Mouse (Mus musculus) heart, adult 2 months (tissue): Measurements from ENCODE around the gene Tgfbr3. TPM values are rescaled to one million over a fixed set of nuclear protein-coding genes. Genes with fewer than 3 reads are reported as not detected.

Experiments
- DNase-seq, 2 experiments: peaks; one replicate each; pipeline ENCODE4 v3.0.0; 2021
- H3K27ac ChIP-seq: fragments of 200-600 bp; 2 replicates; pipeline ENCODE4 v1.8.1; 2022
- H3K27me3 ChIP-seq: fragments of 200-500 bp; 2 replicates; pipeline ENCODE4 v1.6.1; 2012; ENCODE audit warnings: mild to moderate bottlenecking, low read length, inconsistent platforms, mixed read lengths; ENCODE audit not compliant: control insufficient read depth, insufficient read depth
- H3K36me3 ChIP-seq: fragments of 200-500 bp; 2 replicates; pipeline ENCODE4 v1.6.1; 2012; ENCODE audit warnings: low read length, inconsistent platforms; ENCODE audit not compliant: control insufficient read depth, insufficient read depth
- H3K4me1 ChIP-seq: fragments of 200-500 bp; 2 replicates; pipeline ENCODE4 v1.6.1; 2011; ENCODE audit warnings: low read length; ENCODE audit not compliant: control insufficient read depth, insufficient read depth
- H3K4me3 ChIP-seq: fragments of 200-600 bp; 2 replicates; pipeline ENCODE4 v1.8.1; 2022
- H3K79me2 ChIP-seq: fragments of 200-500 bp; replicated peaks from 2 replicates; pipeline ENCODE4 v1.6.1; 2012; ENCODE audit warnings: mild to moderate bottlenecking, inconsistent platforms, low read length, moderate library complexity, mixed read lengths; ENCODE audit not compliant: control insufficient read depth, insufficient read depth
- H3K9ac ChIP-seq: fragments of 200-500 bp; 2 replicates; pipeline ENCODE4 v1.6.1; 2012; ENCODE audit warnings: low read depth, mild to moderate bottlenecking, control low read depth, inconsistent platforms, low read length, mixed read lengths
- CTCF ChIP-seq: fragments of 200-600 bp; IDR thresholded peaks from 2 replicates; pipeline ENCODE4 v1.8.1; 2022; ENCODE audit warnings: antibody characterized with exemption, mild to moderate bottlenecking, moderate library complexity
- EP300 ChIP-seq: fragments of 200-500 bp; IDR thresholded peaks from 2 replicates; pipeline ENCODE4 v1.6.1; 2011; ENCODE audit warnings: low read depth, low read length, control low read depth; ENCODE audit not compliant: insufficient read depth
- POLR2A ChIP-seq: fragments of 200-500 bp; IDR thresholded peaks from 2 replicates; pipeline ENCODE4 v1.6.1; 2011; ENCODE audit warnings: mild to moderate bottlenecking, low read depth, low read length, control low read depth; ENCODE audit not compliant: insufficient read depth
- WGBS: fragments of 180-500 bp; shearing (Covaris S2); methylation state at CpG from one replicate; pipeline ENCODE4 v1.1.7; 2018; 5-methylcytosine and 5-hydroxymethylcytosine counted together
- intact Hi-C: fragments of 180-260 bp; cut with DNase I; formaldehyde crosslinking; loops from one replicate; pipeline ENCODE4 v1.15.1; 2025
- polyA plus RNA-seq: library from polyadenylated mRNA; depleted of rRNA; stranded (reverse); fragments of >200 nt; gene quantifications from 2 replicates; pipeline ENCODE4 v1.2.3, GENCODE M21; 2012
- total RNA-seq, 2 experiments: library from RNA; stranded (reverse); gene quantifications; 2 replicates each; pipeline ENCODE4 v1.2.3; 2021

The Tgfbr3 gene
- total and polyA plus RNA-seq, 3 experiments = 27.2 to 47.6 (median 41.2) TPM

DNA sequence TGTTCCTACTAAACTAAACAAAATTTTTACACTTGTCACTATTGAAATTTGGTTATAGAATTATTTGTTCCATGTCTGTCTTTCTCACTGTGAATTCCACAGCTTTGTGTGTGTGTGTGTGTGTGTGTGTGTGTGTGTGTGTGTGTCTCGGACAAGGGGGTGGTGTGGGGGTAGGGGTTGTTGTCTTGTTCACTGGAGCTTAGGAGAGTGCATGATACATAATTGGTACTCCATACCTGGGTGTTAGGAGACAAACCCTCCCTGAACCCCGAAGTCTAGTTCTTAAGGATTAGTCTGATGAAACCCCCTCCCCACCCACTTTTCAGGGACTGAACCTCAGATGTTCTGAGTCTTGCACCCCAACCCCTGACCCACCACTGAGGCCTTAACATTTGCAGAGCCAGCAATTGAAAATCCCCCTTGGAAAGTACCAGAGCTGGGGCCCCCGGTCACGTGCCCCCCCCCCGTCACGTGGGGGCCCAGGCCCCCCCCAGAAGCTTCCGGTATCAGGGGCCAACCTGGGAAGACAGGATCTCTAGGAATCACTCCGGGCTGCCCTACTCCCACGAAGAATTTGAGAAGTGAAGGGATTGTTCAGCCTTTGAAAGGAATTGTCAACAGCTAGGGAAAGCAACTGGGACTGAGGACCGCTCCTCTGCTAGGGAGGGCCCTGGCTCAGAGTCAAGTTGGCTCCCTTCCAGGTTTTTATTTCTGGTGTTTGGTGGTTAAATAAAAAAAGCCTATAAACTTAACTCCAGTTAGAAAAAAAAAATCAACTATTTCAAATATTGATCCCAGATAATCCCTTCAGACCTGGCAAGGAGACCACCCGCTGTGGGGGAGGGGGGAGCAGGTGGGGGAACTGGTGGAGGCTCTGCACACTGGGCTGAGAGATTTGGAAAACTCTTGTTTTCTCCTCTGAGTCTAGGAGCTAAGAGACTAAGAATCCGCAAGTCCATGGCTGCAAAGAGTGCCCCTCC, 201.3 kb downstream of the Tgfbr3 start:
- TF ChIP-seq CTCF (no peak), EP300 (0 out of 2 replicates have a peak, but pooled peaks have one; percentile 20), POLR2A (0 out of 2 replicates have a peak, but pooled peaks have one; percentile 23)
- H3K9ac ChIP-seq = peak overlapping the region; percentile 41; the same call in 1 of the 2 replicates
- no peaks in the 10 kb centered on the region for H3K79me2 ChIP-seq
- H3K4me3 ChIP-seq = no peak overlapping the region
- DNase-seq = peak; percentile 78 to 83
- intact Hi-C loops = loop anchor here (1.0 to 10.0 kb wide), 3 partner anchors 64 to 201 kb away; partner anchors contain the start of gene Tgfbr3
- H3K27ac ChIP-seq = peak overlapping the region; percentile 55
- H3K4me1 ChIP-seq = peaks cover 11% of the 10 kb centered on the region
- 16% methylated on average over 12 of the region's 12 CpGs for WGBS
- H3K36me3 ChIP-seq = peaks cover 5% of the 10 kb centered on the region; the same call in 1 of the 2 replicates
- no peaks in the 10 kb centered on the region for H3K27me3 ChIP-seq

DNA sequence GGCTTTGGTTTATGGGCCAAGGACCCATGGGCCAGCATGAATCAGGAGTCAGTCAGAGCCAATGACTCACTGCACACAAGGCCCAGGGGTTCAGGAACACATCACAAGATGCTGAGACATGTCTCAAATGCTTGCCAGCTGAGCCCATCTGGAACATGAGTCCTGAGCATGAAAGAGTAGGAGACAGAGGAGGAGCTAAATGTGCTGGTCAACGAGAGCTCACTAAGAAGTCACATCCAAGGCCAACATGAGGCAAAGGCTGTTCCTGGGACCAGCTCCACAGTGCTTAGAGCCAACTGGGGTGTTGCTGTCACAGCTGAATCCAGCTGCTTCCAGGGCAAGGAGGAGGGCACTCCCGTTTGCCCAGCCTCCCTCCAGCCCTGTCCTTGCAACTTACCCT, 202.1 kb downstream of the Tgfbr3 start:
- 34% methylated on average over 2 of the region's 2 CpGs for WGBS
- no peak overlapping the region for H3K4me3 ChIP-seq
- H3K27ac ChIP-seq = peak overlapping the region; percentile 55
- H3K79me2 ChIP-seq = no peaks in the 10 kb centered on the region
- peak; percentile 80 to 88 for DNase-seq
- H3K4me1 ChIP-seq = peaks cover 11% of the 10 kb centered on the region
- TF ChIP-seq POLR2A = peak; percentile 36; the same call in 1 of the 2 replicates
- TF ChIP-seq EP300 = peak; percentile 99
- no peak for TF ChIP-seq CTCF
- intact Hi-C loops = loop anchor here (5.0 to 10.0 kb wide), 2 partner anchors 65 to 92 kb away; no protein-coding TSS in a partner anchor
- H3K27me3 ChIP-seq = no peaks in the 10 kb centered on the region
- peaks cover 5% of the 10 kb centered on the region; the same call in 1 of the 2 replicates for H3K36me3 ChIP-seq
- H3K9ac ChIP-seq = no peak overlapping the region

- Histone ChIP-seq H3K79me2 (no peaks in the 10 kb centered on the region), H3K36me3 (peaks cover 5% of the 10 kb centered on the region; the same call in 1 of the 2 replicates), H3K9ac (no peak overlapping the region), H3K4me3 (no peak overlapping the region), H3K27ac (peak overlapping the region; percentile 36), H3K4me1 (peaks cover 11% of the 10 kb centered on the region), H3K27me3 (no peaks in the 10 kb centered on the region)
- intact Hi-C loops = loop anchor here (5.0 to 10.0 kb wide), 2 partner anchors 66 to 91 kb away; no protein-coding TSS in a partner anchor
- WGBS = 61% methylated on average over 5 of the region's 5 CpGs
- DNase-seq = no peak
- TF ChIP-seq CTCF (no peak), POLR2A (no peak), EP300 (no peak)
Observed at GRCm38 (mm10) chr5:107086166-107086565, 203.3 kb downstream of the Tgfbr3 start.

- Histone ChIP-seq H3K27ac (no peak overlapping the region), H3K27me3 (no peaks in the 10 kb centered on the region), H3K36me3 (peaks cover 5% of the 10 kb centered on the region; the same call in 1 of the 2 replicates), H3K4me3 (no peak overlapping the region), H3K4me1 (peaks cover 12% of the 10 kb centered on the region), H3K79me2 (no peaks in the 10 kb centered on the region), H3K9ac (no peak overlapping the region)
- 84% methylated on average over 4 of the region's 4 CpGs for WGBS
- DNase-seq = no peak
- TF ChIP-seq EP300 (no peak), POLR2A (no peak), CTCF (no peak)
- intact Hi-C loops = loop anchor here (10.0 kb wide), 1 partner anchor 90 kb away; no protein-coding TSS in a partner anchor
Observed at GRCm38 (mm10) chr5:107084431-107084830, 205.0 kb downstream of the Tgfbr3 start.

DNA sequence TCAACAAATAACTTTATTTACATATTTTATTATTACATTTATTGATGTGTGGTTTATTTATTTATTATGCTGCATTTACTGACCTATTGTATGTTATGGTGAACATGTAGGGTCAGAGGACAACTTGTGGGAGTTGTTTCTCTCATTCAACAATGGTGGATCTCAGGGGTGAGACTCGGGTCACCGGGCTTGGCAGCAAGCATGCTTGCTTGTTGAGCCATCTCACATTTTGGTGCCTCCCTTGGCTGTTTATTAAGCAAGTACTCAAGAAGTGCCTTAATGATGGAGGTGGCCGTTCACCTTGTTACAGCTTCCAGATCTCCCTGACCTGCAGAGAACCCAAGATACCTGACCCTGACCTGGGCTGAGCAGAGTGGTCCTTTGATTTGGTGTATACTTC, 207.4 kb downstream of the Tgfbr3 start:
- intact Hi-C loops = loop anchor here (10.0 kb wide), 1 partner anchor 87 kb away; no protein-coding TSS in a partner anchor
- Histone ChIP-seq H3K27ac (no peak overlapping the region), H3K79me2 (no peaks in the 10 kb centered on the region), H3K4me3 (no peak overlapping the region), H3K36me3 (peaks cover 2% of the 10 kb centered on the region; the same call in 1 of the 2 replicates), H3K4me1 (peaks cover 12% of the 10 kb centered on the region), H3K9ac (no peak overlapping the region), H3K27me3 (no peaks in the 10 kb centered on the region)
- no peak for DNase-seq
- no peak for TF ChIP-seq EP300
- no peak for TF ChIP-seq CTCF
- no peak for TF ChIP-seq POLR2A
- 76% methylated on average over 3 of the region's 3 CpGs for WGBS
